Mouse (Mus musculus) E14TG2a.4 (cell line): Measurements from ENCODE around the gene Pcbp2.

Experiments used
- H3K27me3 ChIP-seq: 2 replicates; pipeline ENCODE4 v1.6.1; 2014; ENCODE audit warnings: low read length, control low read depth; ENCODE audit not compliant: insufficient read depth
- H3K36me3 ChIP-seq: 2 replicates; pipeline ENCODE4 v1.6.1; 2014; ENCODE audit warnings: low read length, control low read depth; ENCODE audit not compliant: insufficient read depth
- H3K4me1 ChIP-seq: replicated peaks from 2 replicates; pipeline ENCODE4 v1.6.1; 2014; ENCODE audit warnings: low read depth, low read length, control low read depth
- H3K4me3 ChIP-seq: replicated peaks from 2 replicates; pipeline ENCODE4 v1.5.1; 2014; ENCODE audit warnings: mild to moderate bottlenecking, low read length
- H3K9me3 ChIP-seq: 2 replicates; pipeline ENCODE4 v1.6.1; 2014; ENCODE audit warnings: low read length, control low read depth
- CTCF ChIP-seq: conservative IDR thresholded peaks from 2 replicates; pipeline ENCODE4 v1.5.1; 2014; ENCODE audit warnings: low read length
- NANOG ChIP-seq: IDR thresholded peaks from 2 replicates; pipeline ENCODE4 v1.6.1; 2014; ENCODE audit warnings: borderline replicate concordance, low read length, mixed read lengths
- POU5F1 ChIP-seq: IDR thresholded peaks from 2 replicates; pipeline ENCODE4 v1.6.1; 2014; ENCODE audit warnings: low read length, borderline replicate concordance

The Pcbp2 gene

DNA sequence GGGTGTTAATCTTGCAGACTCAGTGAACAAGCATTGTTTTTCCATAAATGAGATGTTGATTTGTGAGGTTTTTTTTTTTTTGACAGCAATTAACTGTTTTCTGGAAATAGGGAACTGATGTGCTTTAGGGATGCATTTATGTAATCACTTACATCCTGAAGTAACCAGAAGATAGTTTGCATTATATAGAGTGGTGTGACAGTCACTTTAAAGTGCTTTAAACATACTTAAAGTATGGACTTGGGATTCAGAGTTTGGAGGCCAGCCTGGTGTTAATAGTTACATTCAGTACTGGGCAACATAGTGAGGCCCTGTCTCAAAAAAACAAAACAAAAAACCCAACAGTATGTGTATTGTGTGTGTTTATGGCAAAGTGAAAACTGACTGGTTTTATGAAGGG, 1.4 kb downstream of the Pcbp2 start:
- Histone ChIP-seq H3K27me3 (no peaks in the 10 kb centered on the region), H3K36me3 (peaks cover 75% of the 10 kb centered on the region), H3K4me1 (peaks cover 52% of the 10 kb centered on the region), H3K4me3 (peak overlapping the region; percentile 92), H3K9me3 (no peaks in the 10 kb centered on the region)
- TF ChIP-seq NANOG (no peak), CTCF (no peak), POU5F1 (no peak)

DNA sequence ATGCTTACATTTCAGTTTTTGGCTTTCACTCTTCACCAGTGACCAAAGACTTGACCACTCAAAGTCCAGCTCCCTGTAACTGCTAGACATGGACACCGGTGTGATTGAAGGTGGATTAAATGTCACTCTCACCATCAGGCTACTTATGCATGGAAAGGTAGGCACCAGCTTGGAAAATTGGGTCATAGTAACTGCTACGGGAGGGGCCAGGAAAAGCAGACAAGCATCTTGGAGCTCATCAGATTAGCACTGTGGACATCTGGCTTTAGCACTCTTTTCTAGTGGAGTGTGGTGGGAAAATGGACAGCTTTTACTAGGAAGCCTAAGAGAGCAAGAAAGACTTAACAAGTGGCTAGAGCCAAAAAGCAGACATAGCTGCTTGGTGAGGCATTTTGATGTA, 2.9 kb downstream of the Pcbp2 start:
- Histone ChIP-seq H3K9me3 (no peaks in the 10 kb centered on the region), H3K36me3 (peaks cover 77% of the 10 kb centered on the region), H3K4me3 (peak overlapping the region; percentile 92), H3K27me3 (no peaks in the 10 kb centered on the region), H3K4me1 (peaks cover 66% of the 10 kb centered on the region)
- TF ChIP-seq CTCF = no peak
- no peak for TF ChIP-seq POU5F1
- no peak for TF ChIP-seq NANOG

DNA sequence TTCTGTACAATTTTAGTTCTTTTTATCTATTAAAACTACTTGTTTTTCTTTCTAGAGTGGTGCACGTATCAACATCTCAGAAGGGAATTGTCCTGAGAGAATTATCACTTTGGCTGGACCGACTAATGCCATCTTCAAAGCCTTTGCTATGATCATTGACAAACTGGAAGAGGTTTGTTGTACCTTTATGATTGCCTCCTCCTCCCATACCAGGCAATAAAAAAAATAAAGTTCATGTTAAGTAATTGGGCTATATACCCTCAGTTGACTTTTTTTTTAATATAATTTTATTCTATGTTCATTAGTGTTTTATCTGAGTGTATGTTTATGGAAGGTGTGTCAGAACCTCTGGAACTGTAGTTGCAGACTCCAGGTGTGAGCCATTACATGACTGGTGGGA, 4.2 kb downstream of the Pcbp2 start:
- TF ChIP-seq CTCF (no peak), POU5F1 (no peak), NANOG (no peak)
- no peaks in the 10 kb centered on the region for H3K27me3 ChIP-seq
- peaks cover 78% of the 10 kb centered on the region for H3K36me3 ChIP-seq
- no peaks in the 10 kb centered on the region for H3K9me3 ChIP-seq
- H3K4me3 ChIP-seq = no peak overlapping the region
- peaks cover 69% of the 10 kb centered on the region for H3K4me1 ChIP-seq

DNA sequence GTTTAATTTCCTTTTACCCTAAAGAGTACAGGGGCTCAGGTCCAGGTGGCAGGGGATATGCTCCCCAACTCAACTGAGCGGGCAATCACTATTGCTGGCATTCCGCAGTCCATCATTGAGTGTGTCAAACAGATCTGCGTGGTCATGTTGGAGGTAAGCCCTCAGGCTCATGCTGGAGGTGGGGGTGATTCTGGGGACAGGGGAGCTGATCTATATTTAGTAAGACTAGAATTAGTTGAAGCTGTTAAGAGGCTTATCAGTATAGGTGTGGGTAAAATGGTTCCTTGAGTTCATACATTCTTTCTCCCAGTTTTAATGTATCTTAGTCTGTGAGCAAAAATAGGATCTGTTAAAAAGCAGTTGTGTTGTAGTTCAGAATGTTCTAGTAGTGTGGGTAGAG, 12.8 kb downstream of the Pcbp2 start:
- H3K36me3 ChIP-seq = peaks cover 99% of the 10 kb centered on the region
- TF ChIP-seq POU5F1 = no peak
- TF ChIP-seq NANOG = no peak
- no peak for TF ChIP-seq CTCF
- H3K27me3 ChIP-seq = no peaks in the 10 kb centered on the region
- peaks cover 55% of the 10 kb centered on the region for H3K4me1 ChIP-seq
- H3K9me3 ChIP-seq = no peaks in the 10 kb centered on the region
- no peak overlapping the region for H3K4me3 ChIP-seq

DNA sequence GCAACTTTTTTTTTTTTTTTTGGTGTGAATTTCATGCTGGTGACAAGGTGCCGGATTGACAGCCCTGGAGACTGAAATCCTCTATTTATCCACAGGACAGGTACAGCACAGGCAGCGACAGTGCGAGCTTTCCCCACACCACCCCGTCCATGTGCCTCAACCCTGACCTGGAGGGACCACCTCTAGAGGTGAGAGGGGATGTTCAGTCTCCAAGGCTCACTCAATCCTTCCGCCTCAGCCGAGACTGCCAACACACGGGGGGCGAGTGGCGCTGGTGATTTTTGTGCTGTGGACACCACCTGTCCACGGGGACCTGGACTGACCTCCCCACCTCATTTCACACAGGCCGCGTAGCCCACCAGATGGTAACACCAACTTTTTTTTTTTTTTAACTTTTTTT, 15.5 kb downstream of the Pcbp2 start:
- Histone ChIP-seq H3K4me1 (peaks cover 38% of the 10 kb centered on the region), H3K36me3 (peaks cover 100% of the 10 kb centered on the region), H3K27me3 (no peaks in the 10 kb centered on the region), H3K4me3 (no peak overlapping the region), H3K9me3 (no peaks in the 10 kb centered on the region)
- TF ChIP-seq POU5F1 (no peak), NANOG (no peak), CTCF (no peak)

DNA sequence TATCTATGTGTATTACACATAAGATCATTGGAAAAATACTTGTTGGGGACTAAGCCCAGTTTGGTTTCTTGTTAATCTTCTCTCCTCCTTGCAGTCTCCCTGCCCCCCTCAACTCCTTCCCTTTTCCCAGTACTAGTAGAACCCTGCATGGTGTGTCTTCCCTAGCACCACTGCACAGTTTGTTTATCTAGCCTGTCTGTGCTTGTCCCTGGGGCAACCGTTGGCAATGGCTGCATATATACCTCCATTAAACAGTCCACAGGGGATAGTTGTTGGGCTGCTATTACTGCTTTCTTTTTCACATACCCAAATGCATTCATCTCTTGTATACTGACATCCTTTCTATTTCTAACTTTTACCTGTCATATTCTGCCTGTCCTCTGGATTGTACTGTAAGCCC, 17.3 kb downstream of the Pcbp2 start:
- TF ChIP-seq POU5F1 (no peak), NANOG (no peak), CTCF (no peak)
- H3K9me3 ChIP-seq = no peaks in the 10 kb centered on the region
- H3K4me1 ChIP-seq = peaks cover 36% of the 10 kb centered on the region
- no peaks in the 10 kb centered on the region for H3K27me3 ChIP-seq
- H3K4me3 ChIP-seq = no peak overlapping the region
- H3K36me3 ChIP-seq = peaks cover 98% of the 10 kb centered on the region

DNA sequence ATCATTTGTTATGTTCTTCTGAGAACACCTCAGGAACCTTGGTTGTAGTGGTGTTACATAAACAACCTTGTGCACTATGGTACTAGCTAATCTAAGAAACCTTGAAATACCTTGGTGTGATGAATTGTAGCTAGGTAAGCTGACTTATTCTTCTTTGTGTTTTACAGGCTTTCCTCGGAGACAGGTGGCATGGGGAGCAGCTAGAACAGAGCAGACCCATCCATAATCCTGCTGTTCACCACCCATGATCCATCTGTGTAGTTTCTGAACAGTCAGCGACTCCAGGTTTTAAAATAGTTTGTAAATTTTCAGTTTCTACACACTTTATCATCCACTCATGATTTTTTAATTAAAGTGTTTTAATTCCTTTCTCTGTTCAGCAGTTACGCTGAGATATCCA, 28.0 kb downstream of the Pcbp2 start:
- Histone ChIP-seq H3K27me3 (no peaks in the 10 kb centered on the region), H3K4me1 (peaks cover 56% of the 10 kb centered on the region), H3K36me3 (peaks cover 100% of the 10 kb centered on the region), H3K4me3 (no peak overlapping the region), H3K9me3 (no peaks in the 10 kb centered on the region)
- no peak for TF ChIP-seq CTCF
- TF ChIP-seq POU5F1 = no peak
- TF ChIP-seq NANOG = no peak

DNA sequence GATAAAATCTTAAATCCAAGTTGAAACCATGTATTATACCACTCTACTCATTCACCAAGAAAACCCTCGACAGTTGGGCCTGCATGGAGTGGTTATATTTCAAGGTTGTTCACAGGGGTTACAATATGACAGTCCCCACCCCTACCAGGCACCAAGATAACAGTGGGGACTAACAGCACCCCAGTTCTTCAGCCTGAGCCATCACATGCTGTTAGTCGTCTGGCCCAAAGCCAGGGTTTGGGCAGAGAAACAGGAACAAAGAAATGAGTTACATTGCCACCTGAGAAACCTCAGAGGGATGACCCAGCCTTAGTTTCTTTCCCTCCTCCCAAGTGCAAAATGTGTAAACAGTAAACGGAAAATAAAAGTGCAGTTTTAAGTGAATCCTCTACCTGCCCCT, 29.0 kb downstream of the Pcbp2 start:
- Histone ChIP-seq H3K9me3 (no peaks in the 10 kb centered on the region), H3K27me3 (no peaks in the 10 kb centered on the region), H3K36me3 (peaks cover 100% of the 10 kb centered on the region), H3K4me3 (no peak overlapping the region), H3K4me1 (peaks cover 57% of the 10 kb centered on the region)
- no peak for TF ChIP-seq NANOG
- TF ChIP-seq CTCF = no peak
- no peak for TF ChIP-seq POU5F1

DNA sequence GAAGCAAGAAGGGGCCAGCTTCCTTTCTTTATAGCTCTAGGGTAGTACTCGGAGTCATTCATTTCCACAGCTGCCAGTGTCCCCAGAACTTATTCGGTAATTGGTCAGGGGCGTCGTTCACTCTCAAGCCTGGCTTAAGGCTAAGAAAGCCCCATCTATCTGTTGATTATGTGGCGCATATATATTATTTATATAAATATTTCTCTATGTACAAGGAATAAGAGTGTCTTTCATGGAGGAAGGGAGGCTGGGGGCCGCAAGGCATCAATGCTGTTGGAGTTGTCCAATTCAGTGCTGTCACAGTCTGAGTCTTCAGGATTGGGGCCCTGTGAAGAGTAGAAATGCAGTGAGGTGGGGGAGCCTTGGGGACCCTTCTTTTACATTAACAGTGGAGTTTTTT, 29.5 kb downstream of the Pcbp2 start:
- Histone ChIP-seq H3K4me3 (no peak overlapping the region), H3K27me3 (no peaks in the 10 kb centered on the region), H3K9me3 (no peaks in the 10 kb centered on the region), H3K4me1 (peaks cover 57% of the 10 kb centered on the region), H3K36me3 (peaks cover 100% of the 10 kb centered on the region)
- TF ChIP-seq NANOG (no peak), POU5F1 (no peak), CTCF (no peak)
